Mouse (Mus musculus) MEL (cell line): Measurements from ENCODE around the gene Spata25. TPM values are rescaled to one million over a fixed set of nuclear protein-coding genes. Genes with fewer than 3 reads are reported as not detected.

ENCODE experiments used
- DNase-seq: peaks from one replicate; pipeline ENCODE4 v3.0.0; 2011; ENCODE audit warnings: low read depth, low spot score
- H3K27ac ChIP-seq: 2 replicates; pipeline ENCODE4 v1.5.1; 2012; ENCODE audit warnings: low read depth, mild to moderate bottlenecking, control low read depth, low read length, moderate library complexity; ENCODE audit not compliant: control insufficient read depth
- H3K27me3 ChIP-seq, 2 experiments: fragments of 150-350 bp in 1 of 2; sonication (generic) in 1 of 2; 2 replicates each; pipeline ENCODE4 v1.6.1; 2012; ENCODE audit warnings: low read length in 2 of 2, mild to moderate bottlenecking in 2 of 2, improper control_type of control experiment in 1 of 2, moderate library complexity in 1 of 2; ENCODE audit not compliant: insufficient read depth in 2 of 2, control insufficient read depth in 1 of 2
- H3K36me3 ChIP-seq, 2 experiments: 2 replicates each; pipeline ENCODE4 v1.6.1; 2012 to 2014; ENCODE audit warnings: low read length in 2 of 2, improper control_type of control experiment in 1 of 2, inconsistent platforms in 1 of 2, mild to moderate bottlenecking in 1 of 2; ENCODE audit not compliant: insufficient read depth in 2 of 2, control insufficient read depth in 1 of 2
- H3K4me1 ChIP-seq, 2 experiments: fragments of 150-350 bp in 1 of 2; sonication (generic) in 1 of 2; 2 replicates each; pipeline ENCODE4 v1.6.1; 2012; ENCODE audit warnings: low read length in 2 of 2, improper control_type of control experiment in 1 of 2, mild to moderate bottlenecking in 1 of 2; ENCODE audit not compliant: insufficient read depth in 2 of 2, control insufficient read depth in 1 of 2
- H3K4me3 ChIP-seq, 2 experiments: fragments of 150-350 bp in 1 of 2; sonication (generic) in 1 of 2; 2 replicates each; pipeline ENCODE4 v1.5.1; 2012; ENCODE audit warnings: low read depth in 2 of 2, low read length in 2 of 2, mild to moderate bottlenecking in 2 of 2, moderate library complexity in 2 of 2, control low read depth in 1 of 2, improper control_type of control experiment in 1 of 2; ENCODE audit not compliant: control insufficient read depth in 1 of 2, insufficient read depth in 1 of 2
- H3K79me2 ChIP-seq: 2 replicates; pipeline ENCODE4 v1.6.1; 2012; ENCODE audit warnings: mild to moderate bottlenecking, low read length, moderate library complexity; ENCODE audit not compliant: control insufficient read depth, poor library complexity, insufficient read depth
- H3K9ac ChIP-seq: 2 replicates; pipeline ENCODE4 v1.6.1; 2012; ENCODE audit warnings: low read depth, mild to moderate bottlenecking, control low read depth, low read length, moderate library complexity; ENCODE audit not compliant: control insufficient read depth, poor library complexity, severe bottlenecking
- H3K9me3 ChIP-seq: fragments of 150-350 bp; sonication (generic); replicated peaks from 2 replicates; pipeline ENCODE4 v1.6.1; 2012; ENCODE audit warnings: mild to moderate bottlenecking, low read length, improper control_type of control experiment, moderate library complexity; ENCODE audit not compliant: insufficient read depth
- BHLHE40 ChIP-seq: IDR thresholded peaks from 2 replicates; pipeline ENCODE4 v1.6.1; 2012; ENCODE audit warnings: low read depth, mild to moderate bottlenecking, inconsistent platforms, low read length, improper control_type of control experiment, borderline replicate concordance
- CHD1 ChIP-seq: IDR thresholded peaks from 2 replicates; pipeline ENCODE4 v1.6.1; 2012; ENCODE audit warnings: low read depth, mild to moderate bottlenecking, inconsistent platforms, low read length, improper control_type of control experiment
- E2F4 ChIP-seq: IDR thresholded peaks from 2 replicates; pipeline ENCODE4 v1.6.1; 2011; ENCODE audit warnings: low read depth, low read length, improper control_type of control experiment, borderline replicate concordance
- ELF1 ChIP-seq: IDR thresholded peaks from 2 replicates; pipeline ENCODE4 v1.6.1; 2014; ENCODE audit warnings: low read depth, mild to moderate bottlenecking, inconsistent platforms, low read length, improper control_type of control experiment, moderate library complexity
- GABPA ChIP-seq: IDR thresholded peaks from 2 replicates; pipeline ENCODE4 v1.6.1; 2012; ENCODE audit warnings: low read depth, mild to moderate bottlenecking, inconsistent platforms, low read length, improper control_type of control experiment, moderate library complexity
- JUND ChIP-seq: IDR thresholded peaks from 2 replicates; pipeline ENCODE4 v1.6.1; 2011; ENCODE audit warnings: low read depth, mild to moderate bottlenecking, improper control_type of control experiment, low read length
- KAT2A ChIP-seq: conservative IDR thresholded peaks from 2 replicates; pipeline ENCODE4 v1.6.1; 2012; ENCODE audit warnings: low read depth, low read length, improper control_type of control experiment, inconsistent platforms
- MAZ ChIP-seq: IDR thresholded peaks from 2 replicates; pipeline ENCODE4 v1.6.1; 2012; ENCODE audit warnings: low read depth, mild to moderate bottlenecking, inconsistent platforms, low read length, improper control_type of control experiment
- MEF2A ChIP-seq: IDR thresholded peaks from 2 replicates; pipeline ENCODE4 v1.6.1; 2014; ENCODE audit warnings: low read depth, mild to moderate bottlenecking, inconsistent platforms, low read length, improper control_type of control experiment; ENCODE audit not compliant: poor library complexity, insufficient replicate concordance, severe bottlenecking; ENCODE audit errors: extremely low read depth
- MXI1 ChIP-seq: IDR thresholded peaks from 2 replicates; pipeline ENCODE4 v1.6.1; 2011; ENCODE audit warnings: mild to moderate bottlenecking, low read depth, low read length, improper control_type of control experiment
- NELFE ChIP-seq: IDR thresholded peaks from 2 replicates; pipeline ENCODE4 v1.6.1; 2011; ENCODE audit warnings: low read depth, low read length, improper control_type of control experiment
- RAD21 ChIP-seq: IDR thresholded peaks from 2 replicates; pipeline ENCODE4 v1.6.1; 2011; ENCODE audit warnings: mild to moderate bottlenecking, low read depth, low read length, improper control_type of control experiment
- SMC3 ChIP-seq: IDR thresholded peaks from 2 replicates; pipeline ENCODE4 v1.6.1; 2011; ENCODE audit warnings: low read depth, low read length, improper control_type of control experiment
- TAL1 ChIP-seq: IDR thresholded peaks from 2 replicates; pipeline ENCODE4 v1.6.1; 2012; ENCODE audit warnings: mild to moderate bottlenecking, inconsistent platforms, low read length, moderate library complexity, mixed read lengths
- TBP ChIP-seq: IDR thresholded peaks from 2 replicates; pipeline ENCODE4 v1.8.0; 2011; ENCODE audit warnings: low read depth, low read length, improper control_type of control experiment
- TCF12 ChIP-seq: IDR thresholded peaks from 2 replicates; pipeline ENCODE4 v1.6.1; 2014; ENCODE audit warnings: low read depth, mild to moderate bottlenecking, inconsistent platforms, low read length, improper control_type of control experiment, moderate library complexity
- UBTF ChIP-seq: IDR thresholded peaks from 2 replicates; pipeline ENCODE4 v1.6.1; 2012; ENCODE audit warnings: low read depth, mild to moderate bottlenecking, inconsistent platforms, low read length, improper control_type of control experiment, moderate library complexity, borderline replicate concordance; ENCODE audit not compliant: insufficient read depth
- USF1 ChIP-seq: IDR thresholded peaks from 2 replicates; pipeline ENCODE4 v1.6.1; 2014; ENCODE audit warnings: low read depth, mild to moderate bottlenecking, inconsistent platforms, low read length, improper control_type of control experiment, moderate library complexity
- ZC3H11A ChIP-seq: IDR thresholded peaks from 2 replicates; pipeline ENCODE4 v1.6.1; 2012; ENCODE audit warnings: low read depth, mild to moderate bottlenecking, inconsistent platforms, low read length, improper control_type of control experiment
- ZKSCAN1 ChIP-seq: IDR thresholded peaks from 2 replicates; pipeline ENCODE4 v1.6.1; 2012; ENCODE audit warnings: low read depth, mild to moderate bottlenecking, inconsistent platforms, low read length, improper control_type of control experiment, moderate library complexity
- polyA plus RNA-seq, 2 experiments: library from polyadenylated mRNA; stranded (reverse) in 1 of 2; unstranded in 1 of 2; fragments of >175 nt in 1 of 2; fragments of >200 nt in 1 of 2; gene quantifications; 2 replicates each; pipeline versions ENCODE4 v1.2.1 to v1.2.4; 2012; ENCODE audit warnings: low replicate concordance in 2 of 2, low read depth in 1 of 2; ENCODE audit not compliant: insufficient read length in 2 of 2, insufficient read depth in 1 of 2, missing spikeins in 1 of 2
- total RNA-seq: library from RNA; depleted of rRNA; stranded (reverse); fragments of 300-350 nt; gene quantifications from 2 replicates; pipeline ENCODE4 v1.2.3, GENCODE M21; 2012

Gene Spata25
- total and polyA plus RNA-seq, 3 experiments = 0.13 to 0.50 TPM; not detected in 1

- Histone ChIP-seq H3K4me1 (peaks cover 3 to 5% of the 10 kb centered on the region in 2 experiments; a peak in 3 of 4 replicates), H3K36me3 (peaks cover 0 to 5% of the 10 kb centered on the region in 2 experiments; a peak in 1 of 4 replicates), H3K79me2 (no peaks in the 10 kb centered on the region; the same call in 1 of the 2 replicates)
- TF ChIP-seq E2F4 = no peak
- TF ChIP-seq MEF2A = no peak
- TF ChIP-seq NELFE = no peak
- TF ChIP-seq TCF12 = no peak
- TF ChIP-seq TBP = no peak
- no peak for TF ChIP-seq BHLHE40
- no peak for TF ChIP-seq ZKSCAN1
- no peak for TF ChIP-seq CHD1
- no peak for TF ChIP-seq ZC3H11A
- TF ChIP-seq ELF1 = no peak
- no peak for TF ChIP-seq JUND
- TF ChIP-seq USF1 = no peak
- TF ChIP-seq RAD21 = no peak
- no peak for TF ChIP-seq TAL1
- TF ChIP-seq MXI1 = no peak
- TF ChIP-seq GABPA = no peak
- TF ChIP-seq UBTF = no peak
- TF ChIP-seq SMC3 = no peak
- TF ChIP-seq, all 39 proteins: peak for 0
- H3K27me3 ChIP-seq = no peaks in the 10 kb centered on the region
- no peak overlapping the region for H3K27ac ChIP-seq
- H3K9me3 ChIP-seq = no peaks in the 10 kb centered on the region
- no peak overlapping the region for H3K9ac ChIP-seq
- no peak overlapping the region for H3K4me3 ChIP-seq
- no peak for DNase-seq
These were observed 46.5 kb downstream of the Spata25 start for GRCm38 (mm10) chr2:164781876-164782275.

GRCm38 (mm10) chr2:164779481-164780086, 48.8 kb downstream of the Spata25 start, which contains the start of gene Tnnc2:
Gene Tnnc2 (minus strand): TSS chr2:164779967.
- Histone ChIP-seq H3K4me3 (no peak within 1 kb of the TSS), H3K9me3 (no peaks in the 10 kb centered on the region), H3K4me1 (no peaks in the 10 kb centered on the region; a peak in 1 of 4 replicates), H3K9ac (no peak within 1 kb of the TSS), H3K27ac (no peak within 1 kb of the TSS), H3K79me2 (no peaks in the 10 kb centered on the region), H3K36me3 (peaks cover 0 to 3% of the 10 kb centered on the region in 2 experiments; a peak in 1 of 4 replicates), H3K27me3 (no peaks in the 10 kb centered on the region)
- no peak for DNase-seq
- TF ChIP-seq MEF2A = no peak
- TF ChIP-seq MAZ = no peak
- no peak for TF ChIP-seq KAT2A
- no peak for TF ChIP-seq ZC3H11A
- no peak for TF ChIP-seq TAL1
- TF ChIP-seq UBTF = no peak
